Mouse (Mus musculus): ENCODE measurements around the gene 1700011L22Rik. TPM values are rescaled to one million over a fixed set of nuclear protein-coding genes. Genes with fewer than 3 reads are reported as not detected.

1700011L22Rik gene
- polyA plus RNA-seq, 1 experiment = not detected

DNA sequence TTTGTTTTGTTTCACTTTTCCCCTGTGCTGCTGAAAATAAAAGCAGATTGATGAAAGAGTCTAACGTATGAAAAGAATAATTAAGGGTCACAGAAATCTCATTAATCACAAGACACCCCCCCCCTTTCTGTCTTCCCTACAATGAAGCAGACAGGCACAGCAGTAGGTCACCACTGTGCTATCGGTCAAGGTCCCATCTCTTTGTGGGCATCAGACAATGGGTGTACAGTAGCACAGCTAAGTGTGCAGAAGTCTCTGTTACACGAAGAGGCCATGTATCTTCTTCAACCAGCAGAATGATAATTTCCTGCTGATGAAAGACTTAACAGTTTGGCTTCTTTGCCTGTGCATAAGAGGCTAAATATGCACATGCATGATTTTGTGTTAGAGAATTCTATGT is 49.7 kb downstream of the 1700011L22Rik start:
- TF ChIP-seq POLR2A (IDR thresholded peaks at IDR 0.05; ENCODE audit: extremely low read depth, insufficient read depth, low read length) = no peak
- TF ChIP-seq CTCF (IDR thresholded peaks at IDR 0.05; ENCODE audit: extremely low read depth, insufficient read depth, low read length) = no peak
- H3K27ac ChIP-seq (ENCODE audit: insufficient read depth, low read length) = no peak overlapping the region
- no peak overlapping the region for H3K4me3 ChIP-seq (ENCODE audit: insufficient read depth, low read length)
- H3K4me1 ChIP-seq (ENCODE audit: control insufficient read depth, insufficient read depth, low read length) = no peaks in the 10 kb centered on the region; the same call in 1 of the 2 replicates

DNA sequence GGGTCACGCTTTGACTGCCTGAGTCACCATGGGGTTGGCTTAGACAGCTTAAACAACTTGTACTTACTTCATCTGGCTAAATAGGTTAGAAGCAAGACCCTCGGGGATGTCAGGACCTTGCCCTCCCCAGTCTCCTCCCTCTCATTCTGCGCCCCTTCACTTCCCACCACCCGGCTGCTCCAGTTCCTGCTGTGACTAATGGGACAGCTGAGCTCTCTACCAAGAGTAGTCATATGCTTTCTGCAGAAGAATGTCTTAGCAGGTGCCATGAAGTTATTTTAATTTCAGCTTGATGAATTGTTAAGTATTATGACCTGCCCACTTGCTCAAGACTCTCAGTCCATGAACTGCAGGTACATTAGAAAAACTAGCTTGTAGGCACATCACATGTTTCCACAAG is 51.9 kb downstream of the 1700011L22Rik start:
- no peak for TF ChIP-seq POLR2A (IDR thresholded peaks at IDR 0.05; ENCODE audit: extremely low read depth, insufficient read depth, low read length)
- no peak for TF ChIP-seq CTCF (IDR thresholded peaks at IDR 0.05; ENCODE audit: extremely low read depth, insufficient read depth, low read length)
- H3K4me1 ChIP-seq (ENCODE audit: control insufficient read depth, insufficient read depth, low read length) = no peaks in the 10 kb centered on the region; the same call in 1 of the 2 replicates

DNA sequence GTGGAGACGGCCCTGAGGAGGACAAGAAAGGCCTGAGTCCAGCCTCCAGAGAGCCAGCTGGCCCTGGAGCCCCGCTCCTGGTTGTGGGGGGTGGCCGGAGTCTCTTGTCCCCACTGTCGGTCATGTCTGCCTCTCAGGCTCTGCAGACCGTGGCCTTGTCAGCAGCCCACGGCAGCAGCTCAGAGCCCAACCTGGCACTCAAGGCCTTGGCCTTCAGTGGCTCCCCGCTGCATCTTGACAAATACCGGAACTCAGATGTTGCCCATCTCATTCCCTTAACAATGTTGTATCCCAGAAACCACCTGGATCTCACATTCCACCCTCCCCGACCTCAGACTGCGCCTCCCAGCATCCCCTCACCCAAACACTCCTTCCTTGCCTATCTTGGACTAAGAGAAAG is 58.3 kb downstream of the 1700011L22Rik start:
- H3K4me3 ChIP-seq (ENCODE audit: insufficient read depth, low read length) = no peak overlapping the region
- TF ChIP-seq POLR2A (IDR thresholded peaks at IDR 0.05; ENCODE audit: extremely low read depth, insufficient read depth, low read length) (no peak), CTCF (IDR thresholded peaks at IDR 0.05; ENCODE audit: extremely low read depth, insufficient read depth, low read length) (no peak)
- H3K27ac ChIP-seq (ENCODE audit: insufficient read depth, low read length) = no peak overlapping the region
- H3K4me1 ChIP-seq (ENCODE audit: control insufficient read depth, insufficient read depth, low read length) = no peaks in the 10 kb centered on the region

More for the DNA sequence above, 51.9 kb downstream of the 1700011L22Rik start:
- no peak overlapping the region for H3K4me3 ChIP-seq (ENCODE audit: insufficient read depth, low read length)
- no peak overlapping the region for H3K27ac ChIP-seq (ENCODE audit: insufficient read depth, low read length)

DNA sequence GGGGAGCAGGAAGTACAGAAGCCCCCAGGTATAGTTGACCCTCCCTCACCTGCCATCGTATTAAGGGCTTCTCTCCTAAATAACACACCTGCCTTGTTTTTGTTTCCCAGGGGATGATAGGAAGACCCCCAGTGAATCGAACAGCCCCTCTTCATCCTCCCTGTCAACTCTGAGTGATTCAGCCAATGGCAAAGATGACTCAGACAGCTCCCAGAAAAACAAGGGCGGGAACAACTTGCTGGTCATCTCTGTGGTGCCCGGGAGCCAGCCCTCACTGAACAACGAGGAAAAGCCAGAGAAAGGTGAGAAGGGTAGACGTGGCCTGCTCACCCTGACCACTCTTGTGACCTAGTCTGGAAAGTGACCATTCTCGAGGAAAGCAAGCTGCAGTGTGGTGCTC is 62.9 kb downstream of the 1700011L22Rik start:
- Histone ChIP-seq H3K4me1 (ENCODE audit: control insufficient read depth, insufficient read depth, low read length) (no peaks in the 10 kb centered on the region), H3K27ac (ENCODE audit: insufficient read depth, low read length) (no peak overlapping the region), H3K4me3 (ENCODE audit: insufficient read depth, low read length) (no peak overlapping the region)
- TF ChIP-seq POLR2A (IDR thresholded peaks at IDR 0.05; ENCODE audit: extremely low read depth, insufficient read depth, low read length) = no peak
- no peak for TF ChIP-seq CTCF (IDR thresholded peaks at IDR 0.05; ENCODE audit: extremely low read depth, insufficient read depth, low read length)

DNA sequence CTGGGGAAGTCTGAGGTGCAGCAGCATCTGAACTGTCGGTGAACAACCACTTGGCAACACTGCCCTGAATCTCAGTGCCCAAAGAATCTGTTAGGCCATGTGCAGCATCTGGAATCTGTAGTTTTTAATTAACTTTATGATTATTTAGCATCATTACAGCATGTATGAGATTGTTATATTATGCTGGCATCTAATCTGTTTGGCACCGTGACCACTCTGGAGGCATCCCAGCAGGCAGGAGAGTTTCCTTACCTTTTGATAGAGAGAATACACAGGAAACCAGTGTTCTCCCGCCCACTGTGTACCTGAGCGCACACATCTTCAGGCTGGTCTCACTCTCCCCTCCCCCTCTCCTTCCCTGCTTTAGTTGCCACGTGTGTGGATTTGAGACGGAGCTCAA is 68.7 kb downstream of the 1700011L22Rik start:
- Histone ChIP-seq H3K27ac (ENCODE audit: insufficient read depth, low read length) (no peak overlapping the region), H3K4me1 (ENCODE audit: control insufficient read depth, insufficient read depth, low read length) (no peaks in the 10 kb centered on the region)
- TF ChIP-seq CTCF (IDR thresholded peaks at IDR 0.05; ENCODE audit: extremely low read depth, insufficient read depth, low read length) (no peak), POLR2A (IDR thresholded peaks at IDR 0.05; ENCODE audit: extremely low read depth, insufficient read depth, low read length) (no peak)

DNA sequence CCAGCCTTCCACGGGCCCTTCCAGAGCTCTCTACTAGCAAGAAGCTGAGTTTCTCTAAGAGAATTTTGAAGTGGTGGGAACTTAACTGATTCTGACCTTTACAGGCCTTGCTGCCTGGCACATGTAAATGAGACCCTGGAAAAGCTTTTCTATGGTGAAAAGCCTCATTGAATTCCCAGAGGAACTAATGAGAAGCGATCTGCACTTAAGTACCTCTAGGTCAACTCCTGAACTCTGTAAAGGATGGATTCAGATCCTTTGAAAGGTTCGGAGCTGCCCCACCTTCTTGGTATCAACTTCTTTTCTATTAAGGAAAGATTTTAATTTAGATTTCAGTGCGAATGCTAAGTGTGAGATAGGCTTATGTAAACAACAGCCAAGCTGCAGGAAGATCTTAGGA is 72.4 kb downstream of the 1700011L22Rik start:
- no peak overlapping the region for H3K27ac ChIP-seq (ENCODE audit: insufficient read depth, low read length)
- TF ChIP-seq POLR2A (IDR thresholded peaks at IDR 0.05; ENCODE audit: extremely low read depth, insufficient read depth, low read length) = no peak
- no peak for TF ChIP-seq CTCF (IDR thresholded peaks at IDR 0.05; ENCODE audit: extremely low read depth, insufficient read depth, low read length)
- H3K4me3 ChIP-seq (ENCODE audit: insufficient read depth, low read length) = no peak overlapping the region
- H3K4me1 ChIP-seq (ENCODE audit: control insufficient read depth, insufficient read depth, low read length) = no peaks in the 10 kb centered on the region

More for the DNA sequence above, 68.7 kb downstream of the 1700011L22Rik start:
- H3K4me3 ChIP-seq (ENCODE audit: insufficient read depth, low read length) = no peak overlapping the region

DNA sequence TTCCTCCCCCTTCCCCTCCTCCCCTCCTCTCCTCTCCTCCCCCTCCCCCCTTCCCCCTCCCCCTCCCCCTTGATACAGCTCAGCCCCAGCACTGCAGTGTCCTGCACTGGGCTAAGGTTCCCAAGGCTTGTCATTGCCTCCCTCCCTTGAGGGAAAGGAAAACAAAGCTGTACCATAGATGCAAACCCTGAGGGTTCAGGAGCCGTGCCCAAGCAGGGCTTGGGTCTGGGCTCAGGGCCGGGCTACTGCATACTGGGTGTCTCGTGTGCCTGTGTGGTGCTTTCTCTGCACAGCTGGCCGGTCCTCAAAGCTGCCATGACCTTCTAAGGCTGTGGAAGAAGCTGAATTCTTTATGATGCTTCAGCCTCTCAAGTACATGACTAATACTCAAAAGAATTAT is 74.8 kb downstream of the 1700011L22Rik start:
- TF ChIP-seq CTCF (IDR thresholded peaks at IDR 0.05; ENCODE audit: extremely low read depth, insufficient read depth, low read length) (no peak), POLR2A (IDR thresholded peaks at IDR 0.05; ENCODE audit: extremely low read depth, insufficient read depth, low read length) (no peak)
- H3K4me3 ChIP-seq (ENCODE audit: insufficient read depth, low read length) = no peak overlapping the region
- no peak overlapping the region for H3K27ac ChIP-seq (ENCODE audit: insufficient read depth, low read length)
- H3K4me1 ChIP-seq (ENCODE audit: control insufficient read depth, insufficient read depth, low read length) = no peaks in the 10 kb centered on the region

DNA sequence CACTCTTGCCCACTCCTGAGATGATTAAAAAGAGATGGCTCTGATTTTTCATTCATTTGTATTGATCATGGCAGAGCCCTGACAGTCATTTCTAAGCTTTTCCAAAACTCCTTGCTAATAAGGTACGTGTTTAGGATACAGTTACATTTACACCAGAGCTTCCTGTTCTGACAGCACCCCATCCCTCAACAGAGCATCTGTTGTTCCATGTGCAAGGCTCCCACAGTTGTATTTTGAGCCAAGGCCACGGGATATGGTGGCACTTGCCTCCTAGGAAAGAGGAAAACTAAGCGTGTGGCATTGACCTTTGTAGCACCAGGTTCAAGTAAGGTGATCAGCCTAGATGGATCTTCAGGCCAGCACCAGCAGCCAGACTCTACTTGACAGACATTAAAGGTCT is 83.1 kb downstream of the 1700011L22Rik start:
- TF ChIP-seq CTCF (IDR thresholded peaks at IDR 0.05; ENCODE audit: extremely low read depth, insufficient read depth, low read length) (no peak), POLR2A (IDR thresholded peaks at IDR 0.05; ENCODE audit: extremely low read depth, insufficient read depth, low read length) (no peak)
- Histone ChIP-seq H3K4me1 (ENCODE audit: control insufficient read depth, insufficient read depth, low read length) (peaks cover 3% of the 10 kb centered on the region), H3K27ac (ENCODE audit: insufficient read depth, low read length) (no peak overlapping the region), H3K4me3 (ENCODE audit: insufficient read depth, low read length) (no peak overlapping the region)

DNA sequence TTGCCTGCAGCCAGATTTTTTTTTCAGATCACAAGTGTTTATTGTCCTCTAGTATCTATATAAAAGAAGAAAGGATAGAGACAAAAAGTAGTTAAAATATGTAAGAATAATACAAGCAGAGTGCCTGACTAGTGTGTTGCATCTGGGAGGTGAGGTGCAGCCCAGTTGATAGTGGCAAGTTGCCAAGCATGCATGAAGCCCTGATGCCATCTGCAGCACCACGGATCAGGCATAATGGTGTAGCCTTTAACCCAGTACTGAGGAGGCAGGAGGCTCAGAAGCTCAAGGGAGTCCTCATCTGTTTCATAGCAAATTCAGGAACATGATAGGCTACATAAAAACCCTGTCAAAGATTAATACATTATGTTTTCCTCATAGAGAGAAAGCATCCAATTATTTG is 84.0 kb downstream of the 1700011L22Rik start:
- H3K27ac ChIP-seq (ENCODE audit: insufficient read depth, low read length) = no peak overlapping the region

DNA sequence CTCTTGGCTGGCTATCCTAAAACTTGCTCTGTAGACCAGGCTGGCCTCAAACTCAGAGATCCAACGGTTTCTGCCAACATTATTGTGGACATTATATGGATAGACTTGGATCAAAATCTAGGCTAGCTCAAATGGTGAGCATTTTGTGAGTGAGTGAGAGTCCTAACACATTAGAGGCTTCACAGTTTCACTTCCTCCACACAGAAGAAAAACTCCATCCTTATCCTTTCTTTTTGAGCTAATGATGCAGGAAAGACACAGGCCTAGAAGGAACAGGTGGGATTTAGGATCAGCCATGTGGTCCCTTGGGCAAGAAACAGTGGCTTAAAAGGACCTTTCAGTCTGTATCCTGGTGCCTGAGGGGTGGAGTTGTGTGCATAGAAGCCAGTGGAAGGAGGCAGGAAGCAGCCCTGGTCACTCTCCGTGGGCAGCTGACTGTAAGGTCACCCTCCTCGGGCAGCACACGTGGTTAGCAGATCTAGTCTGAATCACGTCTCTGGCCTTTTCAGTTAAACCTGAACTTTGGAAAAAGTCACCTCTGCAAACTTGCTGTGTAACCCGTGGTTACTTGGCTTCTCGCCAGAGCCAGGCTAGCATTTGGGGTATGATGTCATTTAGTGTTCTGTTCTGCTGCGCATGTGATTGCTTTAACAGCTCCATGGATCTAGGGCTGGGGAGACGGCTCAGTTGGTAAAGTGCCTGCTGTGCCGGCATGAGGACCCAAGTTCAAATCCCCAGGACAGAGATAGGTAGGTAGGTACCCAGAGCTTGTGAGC is 85.6 kb downstream of the 1700011L22Rik start:
- H3K4me3 ChIP-seq (ENCODE audit: insufficient read depth, low read length) = no peak overlapping the region
- TF ChIP-seq CTCF (IDR thresholded peaks at IDR 0.05; ENCODE audit: extremely low read depth, insufficient read depth, low read length) (no peak), POLR2A (IDR thresholded peaks at IDR 0.05; ENCODE audit: extremely low read depth, insufficient read depth, low read length) (no peak)
- peaks cover 3% of the 10 kb centered on the region for H3K4me1 ChIP-seq (ENCODE audit: control insufficient read depth, insufficient read depth, low read length)
- H3K27ac ChIP-seq (ENCODE audit: insufficient read depth, low read length) = no peak overlapping the region

More for the DNA sequence above, 84.0 kb downstream of the 1700011L22Rik start:
- H3K4me1 ChIP-seq (ENCODE audit: control insufficient read depth, insufficient read depth, low read length) = peaks cover 3% of the 10 kb centered on the region
- no peak for TF ChIP-seq POLR2A (IDR thresholded peaks at IDR 0.05; ENCODE audit: extremely low read depth, insufficient read depth, low read length)
- no peak for TF ChIP-seq CTCF (IDR thresholded peaks at IDR 0.05; ENCODE audit: extremely low read depth, insufficient read depth, low read length)
- no peak overlapping the region for H3K4me3 ChIP-seq (ENCODE audit: insufficient read depth, low read length)
